Mouse (Mus musculus): Measurements from ENCODE around the gene Vmn2r120.
"Not testable (repeated sequence)": the region's sequence is repeated elsewhere in the genome, so short reads cannot be mapped to it uniquely, and the experiment has no call there.

Vmn2r120 gene

GRCm38 (mm10) chr17:57545405-57545804 lies at the start of gene Vmn2r120:
TSS of gene Vmn2r120 (minus strand) at chr17:57545505.
- in situ Hi-C loops (cut with MboI; ENCODE audit: low pct_unique_long_range_greater_than_20kb in 1 of 2, low sequenced_read_pairs in 2 of 2, unreplicated experiment in 1 of 2): no loop called here

GRCm38 (mm10) chr17:57587273-57587672 lies 42.0 kb upstream of the Vmn2r120 start:
- in situ Hi-C loops (cut with MboI; ENCODE audit: low pct_unique_long_range_greater_than_20kb in 1 of 2, low sequenced_read_pairs in 2 of 2, unreplicated experiment in 1 of 2): not testable (repeated sequence)

GRCm38 (mm10) chr17:57574075-57574705 lies 28.9 kb upstream of the Vmn2r120 start:
- in situ Hi-C loops (cut with MboI; ENCODE audit: low pct_unique_long_range_greater_than_20kb in 1 of 2, low sequenced_read_pairs in 2 of 2, unreplicated experiment in 1 of 2): no loop called here
